Mouse (Mus musculus): Measurements from ENCODE around the gene Ezr.

Ezr gene

DNA sequence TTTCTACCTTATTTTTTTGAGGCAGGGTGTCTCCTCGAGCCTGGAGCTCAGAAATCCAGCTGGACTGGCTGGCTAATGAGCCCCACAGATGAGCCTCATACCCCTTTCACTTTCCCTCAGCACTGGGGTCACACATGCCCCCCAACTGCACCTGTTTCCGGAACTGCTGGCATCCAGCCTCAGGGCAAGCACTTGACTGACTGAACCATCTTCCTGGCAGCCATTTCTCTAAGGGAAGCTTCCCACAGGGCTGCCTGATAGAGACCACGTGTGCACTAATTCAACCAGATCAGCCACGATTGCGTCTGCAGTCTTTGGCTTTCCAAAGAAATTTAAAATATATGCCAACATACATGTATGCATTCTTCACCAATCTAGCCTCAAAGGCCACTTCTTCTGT, 37.1 kb downstream of the Ezr start:
- DNase-seq (ENCODE audit: low read depth in 2 of 2, low spot score in 2 of 2) = no peak

DNA sequence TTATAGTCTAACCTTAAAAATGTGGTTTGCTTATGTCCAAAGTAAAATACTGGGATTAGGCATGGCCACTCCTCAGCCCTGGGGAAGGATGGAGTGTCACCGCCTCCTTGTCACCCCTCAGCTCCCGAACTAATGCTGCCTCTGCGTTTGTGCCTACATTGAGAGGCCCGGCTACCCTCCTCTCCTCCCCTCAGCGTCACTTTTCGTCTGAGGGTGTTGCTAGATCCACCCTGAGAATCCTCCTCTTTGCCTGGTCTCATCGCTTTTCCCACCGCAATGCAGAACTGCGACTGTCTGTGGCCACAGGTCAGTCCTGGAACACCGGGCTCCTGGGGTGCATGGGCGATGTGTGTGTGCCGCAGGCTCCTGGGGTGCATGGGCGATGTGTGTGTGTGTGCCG, 37.7 kb downstream of the Ezr start:
- no peak for DNase-seq (ENCODE audit: low read depth in 2 of 2, low spot score in 2 of 2)

DNA sequence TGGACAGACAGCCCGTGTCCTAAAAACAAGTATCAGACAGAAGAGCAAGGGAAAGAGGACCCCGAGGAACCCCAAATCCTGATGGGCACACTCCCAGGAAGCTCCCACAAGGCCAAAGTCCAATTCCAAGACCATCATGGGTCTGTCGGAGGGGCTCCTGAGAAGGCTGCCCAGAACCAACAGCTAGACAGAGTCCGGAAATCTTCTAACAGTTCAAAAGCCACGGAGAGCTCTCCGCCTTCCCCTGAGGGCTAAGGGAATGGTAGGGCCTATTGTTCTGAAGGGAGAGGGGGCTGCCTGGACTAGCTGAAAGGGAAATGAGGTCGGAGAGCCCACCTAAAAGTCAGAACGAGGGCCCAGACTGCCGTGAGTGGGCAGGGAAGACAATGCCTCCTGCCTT, 38.2 kb downstream of the Ezr start:
- no peak for DNase-seq (ENCODE audit: low read depth in 2 of 2, low spot score in 2 of 2)

DNA sequence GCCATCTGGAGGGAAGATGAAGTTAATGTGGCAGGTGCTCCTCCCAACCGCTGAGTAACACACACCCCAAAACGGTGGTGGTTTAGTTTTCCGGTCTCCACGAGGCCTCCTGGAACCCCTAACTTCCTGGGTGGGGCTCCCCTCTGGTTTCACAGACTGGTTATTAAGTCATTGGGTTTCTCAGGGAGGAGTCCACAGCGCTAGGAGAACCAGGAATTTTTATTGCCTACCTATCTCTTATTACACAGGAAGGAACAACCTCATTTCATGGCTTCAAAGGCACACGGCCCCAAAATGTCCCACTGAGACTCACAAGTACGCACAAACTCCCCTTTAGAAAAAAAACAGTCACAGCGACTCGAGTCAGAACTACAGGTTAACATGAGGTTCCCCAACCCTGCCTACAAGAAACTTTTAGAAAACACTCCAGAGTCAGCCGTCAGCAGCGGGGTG, 38.8 kb downstream of the Ezr start:
- peak; percentile 58 to 76 for DNase-seq (ENCODE audit: low read depth in 2 of 2, low spot score in 2 of 2)

DNA sequence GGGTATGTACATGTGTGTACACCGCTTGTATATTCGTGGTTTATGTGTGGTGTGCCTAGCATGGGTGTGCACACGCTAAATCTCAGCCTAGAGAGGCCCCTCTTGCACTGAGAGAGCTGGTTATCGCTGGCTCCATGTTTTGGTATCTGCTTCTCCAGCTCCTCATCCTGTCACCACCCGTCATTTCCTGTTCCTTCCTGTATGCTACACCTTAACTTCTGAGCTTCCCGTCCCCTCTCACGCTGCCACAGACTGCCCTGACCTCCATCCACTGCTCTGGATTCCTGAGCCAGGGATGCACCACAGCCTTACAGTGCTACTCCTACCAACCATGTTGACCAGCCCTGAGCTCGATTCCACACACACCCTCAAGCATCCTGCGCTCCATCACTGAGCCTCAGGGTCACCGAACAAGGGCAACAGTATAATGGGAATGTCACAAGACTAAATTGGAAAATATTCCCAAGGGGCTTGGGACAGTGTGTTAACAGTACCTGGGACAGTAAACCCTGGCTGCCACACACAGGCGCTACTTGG, 39.5 kb downstream of the Ezr start:
- DNase-seq (ENCODE audit: low read depth in 2 of 2, low spot score in 2 of 2) = no peak

DNA sequence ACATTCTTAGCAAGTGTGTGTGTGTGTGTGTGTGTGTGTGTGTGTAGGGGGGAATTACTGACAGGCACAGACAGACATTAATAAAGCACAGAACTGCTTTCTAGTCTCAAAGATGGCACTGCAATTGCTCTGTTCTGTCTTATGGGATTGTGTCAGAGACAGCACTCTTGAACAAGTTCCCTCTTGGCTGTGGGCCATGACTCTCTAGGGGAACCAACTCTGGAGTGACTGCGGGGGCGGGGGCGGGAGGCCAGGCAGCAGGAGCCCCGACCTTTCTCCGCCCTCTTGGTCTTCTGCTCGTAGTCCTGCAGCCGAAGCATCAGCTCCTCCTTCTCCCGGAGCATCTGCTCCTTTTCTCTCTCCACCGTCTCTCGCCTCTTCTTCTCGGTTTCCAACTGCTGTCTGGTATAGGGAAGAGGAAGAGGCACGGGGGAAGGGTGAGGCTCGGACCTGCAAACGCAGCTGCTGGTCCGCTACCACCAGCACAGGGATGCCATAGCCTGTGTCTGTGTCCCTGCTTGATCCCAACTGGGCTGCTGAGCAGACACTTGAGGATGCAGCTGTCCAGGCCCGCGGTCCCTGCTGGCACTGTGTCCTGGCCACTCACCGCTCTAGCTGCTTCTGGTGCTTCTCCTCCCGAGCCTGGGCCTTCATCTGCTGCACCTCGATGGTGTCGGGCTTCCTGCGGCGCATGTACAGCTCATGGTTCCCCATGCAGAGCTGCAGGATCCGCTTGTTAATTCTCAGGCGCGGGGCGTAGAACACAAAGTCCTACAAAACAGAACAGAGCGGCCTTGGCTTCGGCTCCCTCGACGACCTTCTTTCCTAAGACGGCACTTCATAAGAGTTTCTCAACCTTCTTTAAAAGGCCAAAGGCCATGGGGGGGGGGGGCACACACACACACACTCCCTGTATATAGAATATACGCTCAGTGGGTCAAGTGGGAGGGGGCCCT, 40.2 kb downstream of the Ezr start:
- DNase-seq (ENCODE audit: low read depth in 2 of 2, low spot score in 2 of 2) = no peak

DNA sequence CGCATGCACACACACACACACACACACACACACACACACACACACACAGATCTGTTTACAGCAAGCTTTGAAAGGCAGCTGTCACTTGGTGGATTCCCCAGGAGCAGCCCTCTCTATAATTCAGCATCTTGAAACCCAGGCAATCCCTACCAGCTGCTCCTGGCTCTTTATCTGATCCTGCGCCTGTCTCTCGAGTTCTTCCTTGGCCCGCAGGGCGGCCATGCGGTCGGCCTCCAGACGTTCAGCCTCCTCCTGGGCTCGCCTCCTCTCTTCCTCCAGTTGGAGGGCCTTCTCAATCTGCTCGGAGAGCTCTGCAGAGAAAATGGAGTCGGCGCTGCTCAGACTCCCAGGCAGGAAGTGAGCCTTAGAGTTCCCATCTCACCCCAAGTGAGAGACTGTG, 41.3 kb downstream of the Ezr start:
- no peak for DNase-seq (ENCODE audit: low read depth in 2 of 2, low spot score in 2 of 2)

DNA sequence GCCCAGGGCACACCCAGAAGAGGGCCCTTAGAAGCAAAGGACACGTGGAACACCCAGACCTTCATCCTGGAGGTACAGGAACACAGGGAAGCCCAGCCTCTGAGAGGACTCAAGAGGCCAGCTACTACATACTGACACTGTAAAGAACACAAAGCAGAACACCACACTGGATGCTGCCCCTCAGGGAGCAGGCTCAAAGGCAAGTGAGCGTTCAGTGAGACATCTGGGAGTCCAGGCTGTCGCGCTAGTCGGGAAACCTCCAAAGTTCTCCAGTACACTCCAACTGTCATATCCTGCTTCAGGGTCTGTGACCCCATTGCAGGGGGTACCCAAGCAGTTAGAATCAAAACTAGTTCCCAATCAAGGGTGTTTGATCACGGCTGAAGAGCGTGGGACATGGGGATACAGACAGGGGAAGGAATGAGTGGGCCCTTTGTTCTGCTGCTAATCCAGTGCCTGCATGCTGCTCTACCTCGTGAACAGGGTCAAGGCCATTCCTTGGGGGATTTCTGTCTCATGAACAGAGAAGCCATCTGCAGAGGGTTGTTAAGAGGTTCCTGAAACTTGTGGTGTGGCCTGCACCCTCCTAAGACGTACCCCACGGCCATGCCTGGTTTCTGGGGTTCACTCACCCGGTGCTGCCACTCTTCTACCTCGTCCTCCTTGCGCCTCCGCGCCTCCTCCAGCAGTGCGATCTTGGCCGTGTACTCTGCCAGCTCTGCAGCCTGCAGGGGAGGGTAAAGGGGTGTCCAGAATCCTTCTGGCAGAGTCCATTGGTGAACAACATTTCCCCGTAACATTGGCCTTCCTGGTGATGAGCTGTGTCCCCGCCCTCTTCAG, 42.0 kb downstream of the Ezr start:
- DNase-seq (ENCODE audit: low read depth in 2 of 2, low spot score in 2 of 2) = no peak

DNA sequence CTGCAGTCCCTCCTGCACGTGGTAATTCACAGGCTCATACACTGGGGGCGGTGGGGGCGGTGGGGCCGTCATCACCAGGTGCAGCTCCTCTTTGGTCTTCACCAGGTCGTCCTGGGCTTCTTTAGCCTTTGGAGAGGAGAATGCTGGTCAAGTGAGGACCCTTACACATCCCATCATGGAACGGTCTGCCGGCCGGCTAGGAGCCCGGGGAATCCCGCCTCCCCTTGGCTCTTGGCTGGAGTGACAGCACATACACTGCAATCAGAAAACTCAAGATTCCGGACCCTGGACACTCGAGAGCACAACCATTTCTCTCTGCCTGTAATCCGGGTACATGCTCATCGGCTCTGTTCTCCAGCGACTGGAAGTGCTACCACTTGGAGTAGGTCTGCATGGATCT, 42.8 kb downstream of the Ezr start:
- DNase-seq (ENCODE audit: low read depth in 2 of 2, low spot score in 2 of 2) = no peak

DNA sequence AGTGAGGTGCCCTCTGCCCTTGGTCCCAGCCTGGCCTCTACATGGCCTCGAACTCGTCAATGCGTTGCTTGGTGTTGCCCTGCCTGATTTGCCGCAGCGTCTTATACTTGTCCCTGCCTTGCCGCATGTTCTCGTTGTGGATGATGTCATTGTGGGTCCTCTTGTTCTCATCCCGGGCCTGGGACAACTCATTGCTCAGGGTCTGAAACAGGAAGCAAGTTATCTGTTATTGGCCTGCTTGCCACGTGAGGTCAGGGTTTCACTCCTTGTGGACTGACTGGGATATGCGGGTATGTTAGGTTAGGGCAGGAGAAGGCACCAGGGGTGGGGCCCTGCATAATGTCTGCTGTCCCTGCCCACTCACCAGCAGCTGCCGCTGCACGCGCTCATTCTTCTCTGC, 43.3 kb downstream of the Ezr start:
- DNase-seq (ENCODE audit: low read depth in 2 of 2, low spot score in 2 of 2) = no peak

DNA sequence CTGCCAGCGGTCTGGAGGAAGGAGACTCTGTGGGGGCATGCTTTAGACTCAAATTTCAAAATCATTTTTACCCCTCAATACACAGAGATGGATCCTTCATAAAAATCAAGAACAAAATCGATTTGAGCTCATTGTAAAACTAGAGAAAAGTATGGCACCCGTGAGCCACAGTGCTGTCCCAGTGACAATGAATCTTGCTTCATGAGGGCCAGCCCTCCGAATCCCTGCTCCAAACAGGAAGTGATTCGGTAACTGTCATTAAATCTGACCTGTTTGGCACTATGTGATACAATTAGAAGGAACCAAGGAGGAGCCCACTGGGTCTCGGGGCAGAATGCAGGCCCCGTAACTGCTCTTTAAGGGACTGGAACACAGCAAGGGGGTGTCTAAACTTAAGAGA, 43.7 kb downstream of the Ezr start:
- DNase-seq (ENCODE audit: low read depth in 2 of 2, low spot score in 2 of 2) = no peak

DNA sequence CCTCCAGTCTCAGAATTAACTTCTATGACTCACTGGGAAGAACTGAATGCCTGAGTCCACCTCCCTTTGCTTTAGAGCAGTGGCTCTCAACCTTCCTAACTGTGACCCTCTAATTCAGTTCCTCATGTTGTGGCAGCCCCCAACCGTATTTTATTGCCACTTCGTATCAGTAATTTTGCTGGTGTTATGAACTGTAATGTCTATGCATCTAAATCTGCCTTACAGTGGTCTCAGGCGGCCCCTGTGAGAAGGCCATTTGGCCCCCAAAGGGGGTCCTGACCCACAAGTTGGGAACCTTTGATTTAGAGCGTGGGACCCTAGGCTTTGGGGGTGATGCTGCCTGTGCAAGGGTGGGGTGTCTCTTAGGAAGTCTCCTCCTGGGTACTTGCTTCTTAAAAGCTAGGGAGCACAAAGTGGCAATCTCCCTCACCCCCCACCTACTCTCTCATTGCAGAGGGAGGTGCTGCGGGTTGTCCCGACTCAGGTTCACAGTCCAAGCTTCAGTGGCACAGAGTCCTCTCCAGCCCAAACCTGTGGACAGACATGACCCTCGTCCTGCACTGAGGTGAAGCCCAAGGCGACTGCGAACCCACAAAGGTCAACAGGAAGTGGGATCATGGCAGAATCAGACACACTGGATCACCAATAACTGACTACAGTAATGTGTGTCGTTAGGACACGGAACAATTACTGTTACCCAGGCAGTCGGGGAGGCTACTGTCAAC, 45.1 kb downstream of the Ezr start:
- no peak for DNase-seq (ENCODE audit: low read depth in 2 of 2, low spot score in 2 of 2)

DNA sequence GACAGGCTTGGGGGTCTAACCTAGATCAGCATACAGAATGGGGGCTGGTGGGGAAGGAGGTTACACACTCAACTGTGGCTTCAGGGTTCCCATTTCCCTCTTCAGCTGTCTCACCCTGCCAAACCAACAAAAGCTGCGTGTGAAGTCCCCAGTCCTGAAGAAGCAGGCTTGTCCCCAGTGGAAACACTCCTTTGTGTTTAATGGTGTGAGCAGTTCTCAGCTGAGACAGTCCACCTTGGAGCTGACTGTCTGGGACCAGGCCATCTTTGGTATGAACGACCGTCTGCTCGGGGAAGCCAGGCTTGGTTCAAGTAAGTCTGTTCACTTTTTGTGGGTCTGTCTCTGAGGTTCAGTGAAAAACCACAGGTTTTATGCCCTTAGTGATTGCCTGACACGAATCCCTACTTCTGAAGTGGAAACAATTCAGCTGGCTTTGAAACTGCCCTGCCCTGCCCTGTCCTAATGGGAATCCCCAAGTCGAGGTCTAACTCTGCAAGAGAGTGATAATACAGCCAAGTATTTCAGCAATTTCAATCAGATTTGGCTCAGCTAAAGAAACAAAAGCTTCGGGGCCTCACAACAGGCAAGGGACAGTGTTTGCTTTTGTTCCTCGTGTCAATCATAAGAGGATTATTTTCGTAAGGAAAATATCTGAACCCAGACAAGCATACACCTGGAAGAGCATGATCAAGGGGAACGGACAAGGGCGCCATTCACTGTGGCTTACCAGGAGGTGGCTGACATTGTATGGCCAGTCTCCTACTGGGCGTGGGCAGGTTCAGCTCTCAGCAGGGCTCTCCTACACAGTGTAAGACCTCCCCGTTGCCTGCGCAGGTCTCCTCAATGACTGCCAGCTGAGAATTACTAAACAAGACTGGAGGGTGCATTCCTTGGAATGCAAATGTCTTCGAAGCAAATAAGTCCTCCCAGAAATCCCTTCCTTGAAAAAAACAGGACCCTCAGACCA, 46.0 kb downstream of the Ezr start:
- DNase-seq (ENCODE audit: low read depth in 2 of 2, low spot score in 2 of 2) = no peak

DNA sequence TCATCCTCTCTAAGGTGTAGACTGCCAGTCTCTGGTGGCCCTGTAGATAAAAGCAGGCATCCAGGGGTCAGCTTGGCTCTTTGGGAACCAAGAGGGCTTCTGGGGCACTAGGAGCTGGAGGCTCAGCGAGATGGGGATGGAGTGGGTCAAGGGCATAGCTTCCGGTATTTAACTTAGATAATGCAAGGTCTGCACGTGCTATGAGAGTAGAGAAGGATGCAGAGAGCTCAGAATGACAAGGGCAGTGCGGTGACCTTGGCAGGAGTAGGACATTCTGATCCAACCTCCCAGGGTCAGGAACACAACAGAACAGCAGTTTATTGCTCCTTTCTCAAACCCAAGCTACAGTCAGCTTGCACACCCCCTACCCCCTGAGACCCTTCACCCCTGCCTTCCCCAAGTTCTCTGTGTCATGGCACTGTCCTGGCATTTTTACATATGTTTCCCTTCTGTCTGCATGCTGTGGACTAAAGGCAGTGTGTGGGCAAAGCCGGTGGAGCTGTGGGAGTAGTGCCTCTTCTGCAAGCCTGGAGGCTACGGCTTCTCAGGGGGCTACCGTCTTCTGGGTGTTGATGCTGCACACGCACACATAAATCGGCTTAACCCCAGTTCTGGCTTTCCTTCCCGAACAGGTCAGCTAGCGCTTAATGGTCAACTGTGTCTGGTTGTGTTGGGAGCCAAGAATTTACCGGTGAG, 47.7 kb downstream of the Ezr start:
- DNase-seq (ENCODE audit: low read depth in 2 of 2, low spot score in 2 of 2) = no peak

DNA sequence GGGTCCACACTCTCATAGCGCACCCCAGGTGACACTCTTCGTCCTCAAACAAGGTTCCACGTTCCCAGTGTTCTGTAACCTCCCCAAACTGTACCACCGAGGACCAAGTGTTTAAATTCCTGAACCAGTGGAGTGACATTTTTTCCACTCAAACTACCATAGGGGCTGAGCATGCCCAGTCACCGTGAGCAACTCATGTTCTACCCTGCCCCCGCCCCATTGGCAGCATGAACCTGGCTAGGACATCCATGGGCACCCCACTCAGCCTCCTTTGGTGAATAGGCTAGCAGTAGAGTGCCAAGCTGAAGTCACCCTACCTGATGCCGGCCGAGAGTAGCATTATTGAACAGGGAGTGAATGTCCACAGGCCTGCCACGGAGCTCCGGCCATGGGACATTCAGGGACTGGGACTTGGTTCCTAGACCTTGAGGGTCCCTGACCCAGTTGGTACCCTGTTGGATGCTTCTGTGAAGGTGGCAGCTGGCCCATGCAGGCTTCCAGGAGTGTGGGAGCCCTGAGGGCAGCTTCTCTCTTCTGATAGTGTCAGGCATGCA, 49.2 kb downstream of the Ezr start:
- DNase-seq (ENCODE audit: low read depth in 2 of 2, low spot score in 2 of 2) = no peak

DNA sequence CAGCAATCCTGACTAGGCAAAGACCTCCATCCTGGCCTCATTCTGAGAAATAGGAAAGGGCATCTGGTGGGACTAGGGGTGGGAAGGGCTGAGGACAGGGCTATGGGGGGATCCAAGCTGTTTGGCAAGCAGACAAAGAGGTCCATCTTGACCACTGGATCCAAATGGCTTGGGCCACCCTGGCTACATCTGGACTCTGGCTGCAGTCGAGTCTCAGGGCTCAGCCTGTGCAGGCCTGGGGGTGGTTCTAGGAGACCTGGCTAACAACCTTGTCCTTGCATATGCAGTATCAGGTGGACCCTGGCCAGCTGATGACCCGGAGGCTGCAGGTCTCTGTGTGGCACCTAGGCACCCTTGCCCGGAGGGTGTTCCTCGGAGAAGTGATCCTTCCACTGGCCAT, 49.9 kb downstream of the Ezr start:
- DNase-seq (ENCODE audit: low read depth in 2 of 2, low spot score in 2 of 2) = no peak

DNA sequence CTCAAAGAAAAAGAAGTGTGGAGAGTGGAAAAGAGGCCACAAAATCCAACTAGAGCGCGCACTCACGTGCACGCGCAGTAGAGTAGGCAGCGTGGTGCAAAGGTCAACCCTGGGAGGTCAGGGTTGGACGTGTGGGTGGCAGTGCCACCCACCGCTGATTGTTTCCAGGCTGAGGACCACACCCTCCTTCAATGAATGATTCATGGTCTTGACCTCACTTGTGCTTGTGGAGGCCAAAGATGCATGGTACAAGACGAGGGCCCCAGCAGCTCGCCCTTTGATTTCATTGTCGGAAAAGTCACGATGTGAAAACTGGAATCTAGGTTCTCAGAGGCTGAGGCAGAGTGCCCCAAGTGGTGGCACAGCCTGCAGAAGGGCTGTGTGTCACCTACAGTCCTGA, 51.0 kb downstream of the Ezr start:
- no peak for DNase-seq (ENCODE audit: low read depth in 2 of 2, low spot score in 2 of 2)

DNA sequence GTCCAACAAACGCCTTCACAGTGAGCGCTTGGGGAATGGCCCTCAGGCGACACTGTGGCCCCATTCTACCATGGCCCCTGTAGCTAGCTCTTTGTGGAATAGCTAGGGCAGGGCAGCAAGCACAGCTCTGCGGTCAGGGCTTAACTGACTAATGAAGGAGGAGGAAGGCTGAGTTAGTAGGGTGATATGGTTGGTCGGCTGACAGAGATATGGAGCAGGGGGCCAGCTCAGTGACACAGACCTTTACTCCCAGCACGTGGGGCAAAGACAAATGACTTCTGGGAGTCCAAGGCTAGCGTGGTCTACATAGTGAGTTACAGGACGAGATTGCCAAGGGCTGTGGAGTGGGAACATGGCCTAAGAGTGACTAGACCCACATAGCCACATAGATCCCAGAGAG, 51.5 kb downstream of the Ezr start:
- no peak for DNase-seq (ENCODE audit: low read depth in 2 of 2, low spot score in 2 of 2)

DNA sequence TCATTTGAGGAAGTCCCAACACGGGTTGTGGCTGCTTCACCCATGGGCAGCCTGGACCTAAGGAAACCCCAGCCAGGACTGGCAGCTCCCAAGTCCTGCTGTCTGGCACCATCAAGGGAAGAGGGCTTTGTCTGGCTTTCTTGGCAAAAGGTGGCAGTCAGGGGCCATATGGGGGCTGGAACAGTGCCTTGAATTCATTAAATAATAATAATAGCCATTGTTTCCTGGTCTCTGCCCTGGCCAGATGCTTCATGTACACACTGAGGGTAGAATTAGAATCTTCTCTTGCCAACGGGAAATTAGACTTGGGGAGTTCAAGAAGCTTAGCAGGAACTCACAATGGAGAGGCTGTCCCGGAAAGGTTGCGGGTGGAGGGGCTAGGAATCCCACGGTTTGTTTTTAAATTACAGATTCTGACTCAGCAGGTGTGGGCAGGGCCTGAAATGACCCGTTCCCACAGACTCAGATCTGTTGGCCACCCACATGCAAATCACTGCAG, 53.3 kb downstream of the Ezr start:
- DNase-seq (ENCODE audit: low read depth in 2 of 2, low spot score in 2 of 2) = no peak

All from CD8-positive naive resting alpha-beta T cell, adult 2 months (primary cell).